Mouse (Mus musculus) urinary bladder, adult 18-20 months (tissue): Measurements from ENCODE around the gene Smim14.
"Not testable (repeated sequence)": the region's sequence is repeated elsewhere in the genome, so short reads cannot be mapped to it uniquely, and the experiment has no call there.

Experiments
- DNase-seq, 2 experiments: peaks; one replicate each; pipeline ENCODE4 v3.0.0; 2022; ENCODE audit warnings: low spot score in 2 of 2, mixed read lengths in 2 of 2

Gene Smim14

DNA sequence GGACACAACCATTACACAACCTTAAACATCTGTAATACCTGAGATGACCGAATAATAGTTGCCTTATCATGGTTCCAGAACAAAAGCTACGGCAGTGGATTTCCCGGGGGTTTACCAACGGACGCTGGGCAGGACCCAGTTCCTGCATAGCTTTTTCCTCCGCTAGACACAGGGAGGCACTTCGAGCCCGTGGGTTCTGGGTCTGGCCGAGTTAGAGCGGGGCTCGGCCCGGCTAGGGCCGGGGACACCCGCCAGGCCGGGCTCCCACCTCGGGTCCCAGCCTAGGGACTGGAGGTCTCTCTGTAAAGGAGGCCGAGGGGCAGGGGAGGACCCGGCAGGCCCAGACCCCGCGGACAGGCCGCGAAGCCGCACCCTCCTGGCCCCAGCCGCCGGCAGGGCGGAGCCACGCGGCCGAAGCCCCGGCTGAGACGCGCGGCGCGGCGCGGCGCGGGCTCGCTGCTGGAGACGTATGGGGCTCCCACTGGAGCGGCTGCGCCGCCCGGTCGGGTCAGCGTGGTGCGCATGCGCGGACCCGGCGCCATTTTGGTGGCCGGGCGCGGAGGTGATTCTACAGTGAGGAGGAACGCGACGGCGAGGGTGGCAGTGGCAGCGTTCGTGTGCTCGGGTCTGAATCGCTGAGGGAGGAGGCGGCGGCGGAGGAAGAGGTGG lies at the start of gene Smim14, which contains the start of gene Ube2k:
Gene Smim14 (minus strand): TSS at position 434 of the 669 bp plus-strand sequence.
Gene Ube2k (plus strand): TSS at position 483 of the 669 bp plus-strand sequence.
- DNase-seq, result peak; percentile 88 to 93

DNA sequence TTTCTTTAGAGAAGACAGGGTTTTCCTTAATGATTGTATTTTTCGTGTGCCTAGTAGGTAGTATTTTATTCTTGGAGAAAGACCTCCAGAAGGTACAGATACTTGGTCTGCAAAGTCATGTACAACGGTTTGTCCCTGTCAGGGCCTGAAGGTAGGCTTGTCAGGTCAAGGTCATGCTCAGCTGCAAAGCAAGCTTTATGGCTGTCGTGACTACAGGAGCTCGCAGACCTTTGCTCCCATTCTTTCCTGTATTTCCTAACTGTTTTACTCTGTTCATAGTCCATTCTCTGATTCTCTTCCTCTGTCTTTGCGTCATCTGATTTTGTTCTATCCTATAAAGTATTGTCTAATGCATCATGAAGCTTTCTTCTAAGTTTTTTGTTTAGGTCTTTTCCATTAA lies 49.3 kb upstream of the Smim14 start:
- no peak for DNase-seq

DNA sequence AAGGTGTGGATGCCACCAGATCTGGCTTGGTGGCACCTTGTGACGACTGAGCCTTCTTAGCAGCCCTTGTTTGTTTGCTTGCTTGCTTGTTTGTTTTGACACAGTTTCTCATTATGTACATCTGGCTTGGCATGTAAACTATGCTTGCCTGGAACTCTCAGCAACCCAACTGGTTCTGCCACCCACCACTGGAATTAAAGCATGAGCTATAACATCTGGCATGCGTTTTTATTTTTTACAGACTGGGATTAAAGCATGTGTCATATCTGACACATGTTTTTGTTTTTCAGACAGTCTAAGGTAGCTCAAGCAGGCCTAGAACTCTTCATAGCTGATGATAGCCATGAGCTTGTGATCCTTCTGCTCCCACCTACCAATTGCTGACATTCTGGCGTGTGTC lies 41.6 kb upstream of the Smim14 start:
- DNase-seq, result no peak

DNA sequence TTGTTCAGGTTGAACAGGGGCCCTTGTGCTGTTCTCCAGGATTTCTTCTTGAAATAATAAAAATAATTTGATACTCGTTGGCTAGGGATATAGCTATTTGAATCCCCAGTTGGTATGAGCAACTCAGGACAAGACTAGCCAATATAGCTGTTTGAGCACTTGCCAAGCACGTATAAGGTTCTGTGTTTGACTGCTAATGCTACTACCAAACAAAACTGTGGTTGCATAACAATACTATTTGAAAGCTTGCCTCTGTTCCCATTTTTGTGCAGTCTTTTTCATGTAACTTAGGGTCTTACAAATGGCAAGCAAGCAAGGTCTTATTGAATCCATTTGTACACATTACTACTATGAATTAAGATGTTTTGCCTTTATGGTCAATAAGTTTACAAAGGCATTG lies 38.9 kb upstream of the Smim14 start:
- no peak for DNase-seq

DNA sequence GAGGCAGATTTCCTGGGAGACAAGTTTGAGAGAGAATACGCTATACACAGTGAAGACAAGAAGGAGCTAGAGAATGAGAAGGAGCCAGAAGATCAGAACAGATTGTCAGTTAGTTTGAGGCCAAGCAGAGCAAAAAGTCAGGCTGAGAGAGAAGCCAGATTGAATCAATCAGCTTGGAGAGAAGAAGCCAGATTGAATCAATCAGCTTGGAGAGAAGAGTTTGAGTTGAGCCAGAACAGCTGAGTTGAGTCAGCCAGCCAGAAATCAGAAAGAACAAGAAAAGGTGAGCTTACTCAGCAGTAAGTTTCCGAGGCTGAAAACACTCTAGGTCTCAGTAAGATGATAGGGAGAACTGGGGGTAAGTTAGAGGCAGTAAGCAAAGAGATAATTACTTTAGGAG lies 37.9 kb upstream of the Smim14 start:
- DNase-seq, result no peak

DNA sequence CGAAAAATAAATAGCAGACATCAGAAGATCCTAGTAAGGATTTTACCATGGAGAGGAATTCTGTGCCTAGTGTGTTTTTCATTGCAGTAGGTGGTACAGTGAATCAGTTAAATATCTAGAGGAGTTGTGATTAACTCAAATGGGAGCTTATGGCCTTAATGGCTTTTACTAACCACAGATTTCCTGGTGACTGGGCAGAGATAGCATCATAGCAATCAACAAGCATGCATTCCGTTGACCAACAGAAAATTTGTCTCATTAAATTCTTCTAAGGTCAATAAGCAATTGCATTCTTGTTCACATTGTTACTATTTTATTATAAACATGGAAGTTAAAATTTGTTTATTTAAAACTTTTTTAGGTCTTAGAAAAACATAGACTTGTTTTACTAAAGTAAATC lies 28.5 kb upstream of the Smim14 start:
- DNase-seq, result no peak

DNA sequence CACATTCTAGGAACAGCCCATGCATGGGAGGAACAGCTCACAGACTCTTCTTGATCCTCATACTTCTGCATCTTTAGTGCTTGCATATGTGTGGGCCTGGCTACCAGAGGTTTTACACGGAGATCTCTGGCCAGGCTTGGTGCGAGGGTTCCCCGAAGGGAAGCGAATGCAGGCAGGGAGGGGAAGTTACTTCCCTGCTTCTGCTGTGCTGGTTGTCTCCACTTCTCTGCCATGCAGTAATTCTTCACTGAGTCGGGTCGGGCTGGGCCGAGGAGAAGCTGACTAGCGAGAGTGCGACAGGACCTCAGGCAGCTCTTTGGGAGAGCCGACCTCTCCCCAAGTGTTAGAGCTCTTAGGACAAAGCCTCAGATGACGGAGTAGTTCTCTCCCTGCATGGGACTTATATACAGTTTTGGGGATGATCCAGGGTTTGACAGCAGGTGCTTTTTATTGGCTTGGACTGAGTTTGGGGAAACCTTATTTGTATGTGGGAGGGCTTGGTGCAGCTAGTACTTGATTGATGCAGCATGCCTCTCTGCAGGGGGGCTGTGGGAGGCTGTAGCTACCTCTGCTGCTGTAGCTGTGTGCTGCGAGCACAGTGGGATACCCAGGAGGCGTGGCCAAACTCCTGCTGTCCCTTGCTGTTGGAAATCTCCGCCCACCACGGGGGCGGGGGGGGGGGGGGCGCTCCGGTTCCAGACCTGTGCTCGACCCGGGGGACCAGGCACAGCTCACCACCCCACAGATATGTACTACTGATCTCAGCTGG lies 24.3 kb upstream of the Smim14 start:
- no peak for DNase-seq

DNA sequence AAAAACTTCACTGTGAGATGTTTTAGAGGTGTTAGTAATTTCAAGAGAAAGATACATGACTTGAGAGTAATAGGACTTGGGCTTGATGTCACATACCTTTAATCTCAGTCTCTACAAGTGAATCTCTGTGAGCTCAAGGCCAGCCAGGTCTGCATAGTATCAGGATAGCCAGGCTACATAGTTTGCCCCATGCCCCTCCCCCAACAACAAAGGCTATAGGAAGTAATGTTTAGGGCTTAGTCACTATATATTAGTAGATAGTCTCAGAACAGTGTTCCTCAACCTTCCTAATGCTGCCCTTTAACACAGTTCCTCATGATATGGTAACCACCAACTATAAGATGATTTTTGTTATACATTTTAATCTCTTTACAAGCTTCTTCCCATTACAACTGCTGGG lies 20.1 kb upstream of the Smim14 start:
- no peak for DNase-seq

DNA sequence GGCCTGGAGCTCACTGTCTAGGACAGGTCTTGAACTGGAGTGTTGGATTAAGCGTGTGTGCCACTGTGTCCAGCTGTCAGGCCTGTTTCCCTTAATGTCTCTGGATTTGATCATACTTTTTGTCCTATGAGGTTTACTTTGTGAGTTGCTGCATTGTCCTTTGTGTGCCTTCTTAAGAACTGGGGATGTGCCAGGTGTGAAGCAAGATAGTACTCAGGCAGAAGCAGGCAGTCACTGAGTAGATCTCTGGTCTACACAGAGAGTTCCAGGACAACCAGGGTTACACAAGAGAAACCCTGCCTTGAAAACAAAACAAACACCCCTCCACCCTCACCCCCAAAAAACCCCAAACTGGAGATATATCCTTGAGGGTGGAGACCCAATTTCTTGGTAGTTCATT lies 12.7 kb upstream of the Smim14 start:
- DNase-seq, result no peak

DNA sequence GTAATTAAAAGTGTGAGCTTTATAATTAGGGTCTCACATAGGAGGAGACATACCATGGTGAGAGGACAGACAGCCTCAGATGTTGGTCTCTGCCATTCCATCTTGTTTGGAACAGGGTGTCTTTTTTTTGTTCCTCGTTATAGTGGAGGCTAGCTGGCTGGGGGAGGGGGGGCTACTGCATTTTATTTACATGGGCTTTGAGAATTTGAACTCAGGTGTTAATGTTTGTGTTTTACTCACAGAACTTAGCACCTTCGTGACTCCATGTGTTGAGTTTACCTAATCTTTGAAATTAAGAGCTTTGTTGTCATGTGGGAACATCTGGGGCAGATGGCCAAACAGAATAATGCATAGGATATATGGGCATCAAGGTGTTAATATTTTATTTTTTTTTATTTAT lies 7.6 kb upstream of the Smim14 start:
- no peak for DNase-seq

DNA sequence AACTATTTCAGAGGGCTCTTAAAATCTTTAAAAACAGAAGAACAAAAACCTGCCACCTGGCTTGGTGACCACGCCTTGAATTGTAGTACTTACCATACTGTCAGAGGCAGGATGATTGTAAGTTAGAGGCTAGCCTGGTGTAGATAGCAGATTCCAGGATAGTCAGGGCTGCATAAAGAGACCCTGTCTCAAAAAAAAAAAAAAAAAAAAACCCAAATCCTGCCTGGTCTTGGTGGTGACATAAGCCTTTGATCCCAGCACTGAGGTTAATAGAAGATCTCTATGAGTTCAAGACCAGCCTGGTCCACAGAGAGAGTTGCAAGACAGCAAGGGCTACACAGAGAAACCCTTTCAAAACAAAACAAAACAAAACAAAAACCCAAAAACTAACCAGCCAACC lies 6.5 kb upstream of the Smim14 start:
- DNase-seq, result no peak

DNA sequence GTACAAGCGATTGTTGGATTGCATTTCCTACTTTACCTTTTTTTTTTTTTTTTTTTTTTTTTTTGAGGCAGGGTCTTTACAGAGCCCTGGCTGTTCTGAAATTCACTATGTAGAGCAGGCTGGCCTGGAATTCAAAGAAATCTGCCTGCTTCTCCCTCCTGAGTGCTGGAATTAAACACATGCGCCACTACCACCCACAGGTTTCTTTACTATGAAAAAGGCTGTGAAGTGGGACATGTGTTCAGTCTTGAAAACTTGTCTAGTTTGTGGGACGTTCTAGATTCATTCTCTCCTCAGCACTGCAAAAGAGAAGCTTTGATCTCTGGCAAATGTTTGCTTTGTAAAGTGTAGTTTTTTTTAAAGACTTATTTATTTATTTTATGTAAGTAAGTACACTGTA lies 4.9 kb upstream of the Smim14 start:
- DNase-seq, result no peak

DNA sequence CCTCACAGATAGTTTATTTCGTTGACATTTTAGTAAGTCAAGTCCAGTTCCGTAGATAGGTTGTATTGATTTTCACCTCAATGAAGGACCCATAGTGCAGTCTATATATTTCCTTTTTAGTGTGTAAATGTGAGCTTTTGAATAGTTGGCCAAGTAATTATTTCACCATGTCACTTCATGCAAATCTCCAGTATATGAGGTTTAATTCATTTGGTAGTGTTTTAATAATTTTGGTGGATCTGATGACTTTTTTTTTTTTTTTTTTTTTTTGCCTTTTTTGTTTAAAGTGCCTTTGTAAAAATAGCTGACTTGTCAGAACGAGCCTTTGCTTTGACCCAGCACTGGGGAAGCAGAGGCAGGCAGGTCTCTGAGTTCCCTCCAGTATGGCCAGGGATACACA lies 2.8 kb upstream of the Smim14 start:
- no peak for DNase-seq

DNA sequence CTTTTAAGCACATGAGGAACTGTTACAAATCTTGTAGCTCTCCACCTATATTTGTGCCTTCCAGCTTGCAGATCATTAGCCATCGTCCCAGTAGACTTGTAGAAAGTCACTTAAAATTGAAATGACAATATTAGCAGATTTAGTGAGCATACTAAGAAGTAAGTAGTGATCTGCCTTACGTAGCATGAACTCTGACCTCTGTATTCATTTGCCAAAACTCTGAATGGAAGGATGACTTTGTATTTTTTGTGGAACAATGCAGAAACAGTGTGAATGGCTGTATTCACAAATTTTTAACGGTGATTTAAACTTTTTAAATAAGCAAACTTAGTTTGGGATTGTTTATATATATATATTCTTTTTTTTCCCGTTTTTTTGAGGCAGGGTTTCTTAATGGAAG lies 1.8 kb upstream of the Smim14 start:
- no peak for DNase-seq

DNA sequence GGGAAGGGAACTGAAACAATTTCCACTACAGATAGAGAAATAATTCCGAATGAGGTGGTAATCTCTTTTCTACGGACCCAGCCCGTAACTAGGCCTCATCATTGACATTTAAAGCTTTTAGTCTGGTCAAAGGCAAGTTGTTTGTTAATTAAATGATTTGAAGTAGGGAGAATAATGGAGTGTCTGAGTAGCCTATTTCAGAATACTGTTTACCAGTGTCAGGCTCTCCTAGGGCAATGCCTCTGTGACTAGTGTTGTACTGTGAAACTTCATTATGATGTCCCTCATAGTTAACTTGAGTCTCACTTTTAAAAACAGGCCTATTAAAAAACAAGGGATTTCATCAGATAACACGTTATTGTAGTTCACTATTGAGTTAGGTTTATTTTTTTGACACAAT lies 1.1 kb upstream of the Smim14 start:
- DNase-seq, result no peak

DNA sequence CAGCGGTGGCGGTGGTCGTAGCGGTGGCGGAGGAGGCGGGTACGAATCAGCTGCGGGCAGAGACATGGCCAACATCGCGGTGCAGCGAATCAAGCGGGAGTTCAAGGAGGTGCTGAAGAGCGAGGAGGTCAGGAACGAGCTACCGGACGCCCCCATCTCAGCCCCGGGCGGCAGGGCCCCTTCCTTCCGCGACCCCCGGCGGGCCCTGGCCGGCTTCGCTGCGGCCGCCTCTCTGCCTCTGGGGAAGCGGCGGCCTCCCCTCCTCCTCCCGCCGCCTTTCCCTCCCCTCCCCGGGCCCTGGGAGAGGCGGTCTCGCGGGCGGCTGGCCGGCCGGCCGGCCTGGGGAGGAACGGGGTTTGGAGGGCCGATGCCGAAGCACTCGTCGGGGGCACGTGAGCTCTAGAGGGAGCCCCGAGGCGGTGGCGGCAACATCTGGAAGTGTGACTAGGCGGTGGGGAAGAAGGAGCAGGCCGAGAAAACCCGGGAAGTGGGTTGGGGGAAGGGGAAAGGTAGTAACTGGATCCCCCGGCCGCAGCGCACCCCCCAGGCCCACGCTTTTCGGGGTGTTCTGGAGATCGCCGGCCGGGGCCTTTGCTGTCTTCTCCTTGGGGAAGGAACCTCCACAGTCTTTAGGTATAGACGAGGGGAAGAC lies 562 bp upstream of the Smim14 start:
- peak in 1 of 2 experiments; percentile 42 for DNase-seq

DNA sequence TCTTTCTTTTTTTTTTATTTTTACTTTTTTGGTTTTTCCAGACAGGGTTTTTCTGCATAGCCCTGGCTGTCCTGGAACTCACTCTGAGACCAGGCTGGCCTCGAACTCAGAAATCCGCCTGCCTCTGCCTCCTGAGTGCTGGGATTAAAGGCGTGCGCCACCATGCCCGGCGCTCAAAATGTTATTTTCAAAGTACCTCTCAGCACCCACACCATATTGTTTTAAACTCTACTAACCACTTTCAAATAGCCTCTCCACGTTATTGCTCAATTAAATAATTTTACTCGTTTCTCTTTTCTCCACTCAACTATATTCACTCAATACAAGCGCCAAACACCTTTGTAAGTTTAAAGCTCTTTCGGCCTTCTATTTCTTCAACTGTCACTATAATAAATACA lies 917 bp downstream of the Smim14 start:
- not testable (repeated sequence) for DNase-seq

DNA sequence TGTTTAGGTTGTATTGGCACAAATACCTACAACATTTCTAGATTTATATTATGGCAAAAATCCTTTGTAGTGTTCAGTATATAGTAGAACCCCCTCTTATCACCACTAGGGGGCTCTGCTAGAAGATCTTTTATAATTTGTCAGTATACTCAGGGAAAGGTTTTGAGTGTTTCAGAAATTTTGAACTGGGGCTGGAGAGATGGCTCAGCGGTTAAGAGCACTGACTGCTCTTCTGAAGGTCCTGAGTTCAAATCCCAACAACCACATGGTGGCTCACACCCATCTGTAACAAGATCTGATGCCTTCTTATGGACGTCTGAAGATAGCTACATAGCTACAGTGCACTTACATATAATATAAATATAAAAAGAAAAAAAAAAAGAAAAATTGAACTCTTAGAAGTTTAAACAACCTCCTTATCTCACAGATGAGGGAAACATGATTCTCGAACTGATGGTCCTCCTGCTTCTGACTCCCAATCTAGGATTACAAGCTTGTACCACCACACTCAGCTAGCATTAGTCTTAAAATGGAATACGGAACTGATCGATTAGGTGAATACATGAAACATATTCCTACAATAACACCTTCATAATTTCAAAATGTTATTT lies 1.4 kb downstream of the Smim14 start:
- no peak for DNase-seq

DNA sequence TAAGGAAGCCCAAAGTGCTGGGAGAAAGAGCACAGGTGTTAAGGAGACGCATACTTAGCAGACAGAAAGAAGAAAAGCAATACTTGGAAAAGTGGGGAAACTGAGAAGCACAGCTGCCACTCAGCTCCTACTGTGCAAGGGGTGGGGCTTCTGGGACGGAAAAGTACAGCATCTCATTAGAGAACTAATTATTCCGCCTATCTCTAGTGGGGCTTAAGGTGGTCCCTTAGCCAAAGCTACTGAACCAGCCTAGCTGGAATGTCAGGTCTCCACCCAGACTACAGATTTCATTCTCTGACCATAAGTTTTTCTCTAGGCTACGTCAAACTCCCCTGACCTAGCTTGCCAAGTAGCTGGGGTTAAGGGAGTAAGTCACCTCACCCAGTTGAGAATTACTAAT lies 2.5 kb downstream of the Smim14 start:
- DNase-seq, result no peak

DNA sequence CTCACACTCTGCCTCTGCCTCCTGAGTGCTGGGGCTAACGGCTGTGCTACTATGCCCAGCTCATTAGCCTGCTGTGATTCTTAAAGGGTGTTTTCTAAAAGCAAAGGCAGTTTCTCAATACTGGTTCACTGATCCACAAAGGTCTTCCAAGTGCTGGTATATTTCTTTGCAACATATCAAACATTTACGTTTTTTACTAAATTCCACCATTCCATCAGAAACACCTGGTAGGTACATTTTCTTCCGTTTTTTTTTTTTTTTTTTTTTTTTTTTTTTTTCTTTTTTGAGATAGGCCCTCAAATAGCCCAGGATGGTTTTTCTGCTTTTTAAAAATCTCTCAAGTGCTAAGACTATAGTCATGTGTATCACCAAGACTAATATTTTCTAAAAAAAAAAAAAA lies 5.7 kb downstream of the Smim14 start:
- no peak for DNase-seq

DNA sequence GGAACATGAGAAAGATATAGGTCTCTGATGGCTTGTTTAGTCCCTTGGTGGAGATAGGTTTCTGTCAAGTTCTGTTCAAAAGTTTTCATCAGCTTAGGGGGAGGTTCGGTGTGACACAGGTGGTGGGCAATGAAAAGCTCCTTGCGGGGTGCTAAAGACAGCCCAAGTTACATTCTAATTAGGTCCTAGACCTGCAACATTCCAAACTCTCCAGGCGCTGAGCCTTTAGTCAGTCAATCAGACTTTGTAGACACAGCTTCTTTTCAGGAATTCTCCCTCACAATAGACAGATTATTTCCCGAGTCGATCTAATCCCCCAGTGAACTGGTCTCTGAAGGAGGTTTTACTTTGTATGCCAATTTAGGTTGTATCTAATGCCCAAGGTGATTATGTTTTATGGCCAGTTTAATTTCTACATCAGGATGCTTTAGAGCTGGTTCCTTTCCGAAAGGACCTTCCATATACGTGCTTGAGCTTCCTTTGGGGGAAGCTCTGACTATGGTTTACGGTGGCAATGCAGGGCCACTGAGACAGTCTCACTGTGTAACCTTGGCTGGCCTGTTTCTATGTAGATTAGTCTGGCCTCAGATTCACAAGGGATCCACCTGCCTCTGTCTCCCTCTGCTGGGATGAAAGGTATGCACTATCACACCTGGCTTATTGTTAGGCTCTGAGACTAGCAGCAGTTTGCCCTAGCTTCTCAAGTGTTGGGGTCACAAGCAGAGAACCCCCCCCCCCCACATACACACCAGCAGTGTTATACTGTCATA lies 11.1 kb downstream of the Smim14 start:
- no peak for DNase-seq

DNA sequence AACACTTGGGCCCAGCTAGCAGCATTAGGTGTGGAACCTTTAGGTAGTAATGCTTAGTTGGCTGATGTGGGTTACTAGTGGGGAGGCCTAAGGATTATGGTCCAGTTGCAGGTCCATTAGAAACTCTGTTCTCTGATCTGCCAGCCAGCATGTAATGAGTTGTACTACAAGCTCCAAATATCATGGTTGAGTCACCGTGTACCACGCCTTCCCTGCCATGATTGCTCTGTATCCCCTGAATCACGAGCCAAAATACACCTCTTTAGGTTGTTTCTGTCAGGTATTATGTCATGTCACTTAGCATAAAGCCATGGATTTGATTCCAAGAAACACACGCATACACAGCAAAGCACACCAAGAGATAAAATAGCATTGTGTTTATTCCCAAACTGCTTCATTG lies 12.2 kb downstream of the Smim14 start:
- no peak for DNase-seq
